Comparison of ENCODE assay signal across 8 mouse cellular contexts in the genomic region with DNA sequence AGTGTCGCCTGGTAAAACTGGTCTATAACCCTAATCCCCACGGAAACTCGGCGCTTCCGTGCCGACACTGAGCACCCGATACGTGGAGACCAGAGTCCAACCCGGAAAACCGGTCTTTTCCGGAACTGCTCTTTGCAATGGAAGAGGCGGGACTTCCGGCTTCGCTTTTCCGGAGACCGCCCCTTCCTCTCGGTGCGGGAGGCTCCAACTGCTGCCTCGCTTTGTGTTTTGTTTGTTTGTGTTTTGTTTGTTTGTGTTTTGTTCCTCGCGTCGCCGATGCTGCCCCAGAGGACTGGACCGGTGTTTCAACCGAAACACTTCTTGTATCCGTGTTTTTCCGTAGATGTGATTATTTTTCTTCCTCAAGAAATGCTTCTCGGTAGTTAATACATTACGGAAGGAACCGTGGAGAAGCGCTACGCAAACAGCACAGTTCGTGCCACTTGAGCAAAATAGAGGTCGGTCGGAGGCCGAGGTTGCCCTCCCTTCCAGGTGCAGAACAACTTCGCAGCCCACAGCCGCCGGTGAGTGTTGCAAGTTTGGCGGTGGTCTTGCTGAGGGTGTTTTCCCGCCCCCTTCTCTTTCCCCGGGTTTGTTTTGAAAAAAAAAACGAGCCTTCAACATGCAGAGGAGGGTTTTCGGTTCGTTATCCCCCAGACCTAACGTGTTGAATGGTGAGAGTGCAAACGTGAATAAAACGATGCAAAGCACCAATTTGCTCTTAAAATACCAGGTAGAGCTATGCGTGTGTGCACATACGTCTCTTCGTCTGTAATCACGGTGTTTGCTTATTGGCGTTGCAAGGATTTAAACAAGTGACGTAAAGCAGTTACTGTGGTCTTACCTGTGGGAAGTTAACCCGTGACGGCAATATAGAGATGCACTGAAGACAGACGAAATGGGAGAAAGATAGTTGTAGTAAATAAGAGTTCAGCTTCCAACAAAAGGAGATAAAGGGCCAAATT. TPM values are rescaled to one million over a fixed set of nuclear protein-coding genes. Genes with fewer than 3 reads are reported as not detected.
DNase-seq lines count a peak whose midpoint lies in the region; ATAC-seq lines count a peak whose summit lies in the region.

A gene (plus strand): TSS at position 173 of the 965 bp plus-strand sequence.

- peak; percentile 75 for ATAC-seq in heart, embryonic 13.5 days (ENCODE audit: extremely low read depth, insufficient number of reproducible peaks, low FRiP score, low TSS enrichment)
- ATAC-seq in liver, embryonic 12.5 days: peak; percentile 99
- ATAC-seq in stomach, embryonic 15.5 days (ENCODE audit: insufficient read depth, low FRiP score, low read depth): peak; percentile 98

- DNase-seq in CD4-positive, CD25-positive, alpha-beta regulatory T cell, adult 2 months (ENCODE audit: low read depth, low spot score): peak; percentile 94
- peak; percentile 23 for DNase-seq in fat pad, adult 2 months (ENCODE audit: extremely low read depth, low read depth, low spot score)
- DNase-seq in kidney, postnatal 10 days: peak; percentile 94
- peak; percentile 78 to 84 for DNase-seq in natural killer cell, adult 2 months (ENCODE audit: low spot score in 2 of 2)

- peak within 1 kb of the TSS; percentile 63 for H3K27ac ChIP-seq in brown adipose tissue, adult 24 weeks (replicated peaks; ENCODE audit: low read depth, low read length)
- H3K27ac ChIP-seq in heart, embryonic 13.5 days (replicated peaks): peak within 1 kb of the TSS; percentile 73
- peak within 1 kb of the TSS; percentile 86 for H3K27ac ChIP-seq in liver, embryonic 12.5 days
- H3K27ac ChIP-seq in stomach, embryonic 15.5 days: peak within 1 kb of the TSS; percentile 87

- H3K4me3 ChIP-seq in brown adipose tissue, adult 24 weeks (ENCODE audit: insufficient read depth, low read depth, low read length): peak within 1 kb of the TSS; percentile 89
- H3K4me3 ChIP-seq in heart, embryonic 13.5 days: peak within 1 kb of the TSS; percentile 83
- H3K4me3 ChIP-seq in liver, embryonic 12.5 days: peak within 1 kb of the TSS; percentile 86
- peak within 1 kb of the TSS; percentile 68 for H3K4me3 ChIP-seq in stomach, embryonic 15.5 days (replicated peaks)

- H3K9me3 ChIP-seq in heart, embryonic 13.5 days: no peaks in the 10 kb centered on the region
- H3K9me3 ChIP-seq in liver, embryonic 12.5 days (replicated peaks): no peaks in the 10 kb centered on the region
- H3K9me3 ChIP-seq in stomach, embryonic 15.5 days: no peaks in the 10 kb centered on the region

- peak within 1 kb of the TSS; percentile 82 for H3K4me2 ChIP-seq in heart, embryonic 13.5 days
- peak within 1 kb of the TSS; percentile 77 for H3K4me2 ChIP-seq in liver, embryonic 12.5 days
- peak within 1 kb of the TSS; percentile 65 for H3K4me2 ChIP-seq in stomach, embryonic 15.5 days

- no peaks in the 10 kb centered on the region for H3K4me1 ChIP-seq in brown adipose tissue, adult 24 weeks (ENCODE audit: control insufficient read depth, insufficient read depth, insufficient read length, low read length)
- peaks cover 14% of the 10 kb centered on the region for H3K4me1 ChIP-seq in heart, embryonic 13.5 days
- peaks cover 16% of the 10 kb centered on the region for H3K4me1 ChIP-seq in liver, embryonic 12.5 days
- peaks cover 5% of the 10 kb centered on the region; the same call in 1 of the 2 replicates for H3K4me1 ChIP-seq in stomach, embryonic 15.5 days

- no peaks in the 10 kb centered on the region for H3K27me3 ChIP-seq in heart, embryonic 13.5 days (replicated peaks)
- H3K27me3 ChIP-seq in liver, embryonic 12.5 days (replicated peaks): no peaks in the 10 kb centered on the region
- no peaks in the 10 kb centered on the region for H3K27me3 ChIP-seq in stomach, embryonic 15.5 days (replicated peaks)

- WGBS in heart, embryonic 13.5 days: 6% methylated on average over 57 of the region's 57 CpGs
- 11% methylated on average over 57 of the region's 57 CpGs for WGBS in liver, embryonic 12.5 days (ENCODE audit: insufficient replicate concordance)
- WGBS in stomach, embryonic 15.5 days: 7% methylated on average over 57 of the region's 57 CpGs

- H3K36me3 ChIP-seq in heart, embryonic 13.5 days: peaks cover 41% of the 10 kb centered on the region
- peaks cover 33% of the 10 kb centered on the region for H3K36me3 ChIP-seq in liver, embryonic 12.5 days
- H3K36me3 ChIP-seq in stomach, embryonic 15.5 days: peaks cover 8% of the 10 kb centered on the region; the same call in 1 of the 2 replicates

- H3K9ac ChIP-seq in heart, embryonic 13.5 days: peak within 1 kb of the TSS; percentile 93
- H3K9ac ChIP-seq in liver, embryonic 12.5 days: peak within 1 kb of the TSS; percentile 85
- peak within 1 kb of the TSS; percentile 57 for H3K9ac ChIP-seq in stomach, embryonic 15.5 days

RNA-seq across cellular contexts. Expression of the gene that starts here (rescaled TPM):
- polyA plus RNA-seq in brown adipose tissue, adult 24 weeks (2012; ENCODE audit: insufficient read depth, insufficient read length, missing spikeins): 11.7 and 17.3 TPM in 2 replicates
- 35.4 and 38.2 TPM in 2 replicates for polyA plus RNA-seq in heart, embryonic 13.5 days (2015; fragmentation: Nextera tagmentation; extraction: Ambion mirVana)
- 27.6 and 29.7 TPM in 2 replicates for polyA plus RNA-seq in liver, embryonic 12.5 days (2016; fragmentation: Nextera tagmentation; extraction: Ambion mirVana)
- 52.8 and 55.4 TPM in 2 replicates for polyA plus RNA-seq in stomach, embryonic 15.5 days (2015; fragmentation: Nextera tagmentation; extraction: Ambion mirVana)

Comparison
In these comparisons a context has a peak if more than half of its experiments do, and no peak if none do; other contexts are left out.
1. Peak in every context shown above with its lines: DNase-seq, ATAC-seq, H3K4me3 ChIP-seq and H3K27ac ChIP-seq.
2. DNase-seq: peak in every context shown above with its lines; median percentile 94 in CD4-positive, CD25-positive, alpha-beta regulatory T cell, adult 2 months; 94 in kidney, postnatal 10 days; 81 in natural killer cell, adult 2 months; 23 in fat pad, adult 2 months.